Mouse (Mus musculus) adrenal gland, postnatal 25 days (tissue): ENCODE measurements around the gene Ube2t. TPM values are rescaled to one million over a fixed set of nuclear protein-coding genes. Genes with fewer than 3 reads are reported as not detected.

Experiments
- DNase-seq: peaks from one replicate; pipeline ENCODE4 v3.0.0; 2021; ENCODE audit warnings: mixed read lengths
- total RNA-seq: library from RNA; stranded (reverse); gene quantifications from 2 replicates; pipeline ENCODE4 v1.2.3, GENCODE M21; 2021

The Ube2t gene
- total RNA-seq, 1 experiment from 2014 or later, result 3.9 TPM

DNA sequence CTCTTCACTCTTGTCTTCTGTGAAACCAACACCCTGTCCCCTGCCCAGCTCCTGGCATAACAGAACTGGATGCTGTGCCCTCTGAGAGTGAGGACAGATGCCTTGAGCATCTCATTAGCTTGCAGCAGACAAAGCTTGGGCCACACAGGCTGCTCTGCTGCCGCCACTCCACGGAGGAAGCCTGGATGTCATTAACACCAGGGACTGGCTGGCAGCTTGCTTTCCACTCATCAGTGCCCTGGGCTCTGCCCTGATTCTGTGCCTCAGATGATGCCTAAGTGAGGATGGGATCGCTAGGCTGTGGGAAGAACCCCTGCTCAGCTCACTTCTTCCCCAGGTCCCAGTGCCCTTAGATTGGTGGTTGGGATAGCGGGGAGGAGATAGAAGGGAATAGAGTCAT, 33.1 kb downstream of the Ube2t start:
- DNase-seq, result no peak

DNA sequence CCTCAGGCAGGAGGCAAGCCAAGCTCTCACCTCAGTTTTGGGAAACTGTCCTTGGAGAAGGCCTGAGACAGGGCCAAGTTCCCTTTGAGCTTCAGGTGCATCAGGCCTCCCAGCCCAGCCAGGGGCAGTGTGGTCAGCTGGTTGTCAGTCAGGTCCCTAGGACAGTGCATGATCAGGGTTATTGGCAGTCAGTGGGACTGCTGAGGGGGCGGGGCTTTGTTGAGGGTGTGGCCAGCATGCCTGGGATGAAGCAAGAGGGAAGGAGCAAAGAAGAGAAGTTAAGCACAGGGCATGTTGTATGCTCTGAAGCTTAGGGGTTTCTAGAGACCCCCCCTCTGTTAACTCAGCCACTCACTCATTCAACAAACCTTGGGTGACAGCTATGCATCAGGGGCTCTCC, 33.6 kb downstream of the Ube2t start:
- DNase-seq, result no peak

GRCm38 (mm10) chr1:134996471-134996870, 34.1 kb downstream of the Ube2t start:
- no peak for DNase-seq

DNA sequence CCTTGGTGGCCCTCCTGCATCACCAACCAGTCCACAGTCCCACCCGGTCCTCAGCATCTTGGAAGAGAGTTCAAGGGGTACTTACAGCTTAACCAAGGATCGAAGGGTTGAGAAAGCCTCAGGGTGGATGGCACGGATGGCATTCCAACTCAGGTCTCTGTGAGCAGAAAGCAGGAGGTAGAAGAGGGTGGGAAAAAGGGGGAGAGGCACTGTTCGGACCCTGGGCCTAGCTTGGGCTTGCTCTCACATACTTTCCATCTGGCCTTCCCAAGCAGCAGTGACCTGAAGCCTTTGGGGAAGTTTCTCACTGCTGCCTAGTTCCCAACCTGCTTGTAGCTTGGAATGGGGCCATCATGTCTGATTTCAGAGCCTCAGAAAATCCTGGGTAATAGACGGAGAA, 35.2 kb downstream of the Ube2t start:
- DNase-seq, result no peak

GRCm38 (mm10) chr1:134998231-134998630, 35.9 kb downstream of the Ube2t start:
- DNase-seq, result no peak

- no peak for DNase-seq
Observed at GRCm38 (mm10) chr1:135000527-135000926, 38.2 kb downstream of the Ube2t start.

DNA sequence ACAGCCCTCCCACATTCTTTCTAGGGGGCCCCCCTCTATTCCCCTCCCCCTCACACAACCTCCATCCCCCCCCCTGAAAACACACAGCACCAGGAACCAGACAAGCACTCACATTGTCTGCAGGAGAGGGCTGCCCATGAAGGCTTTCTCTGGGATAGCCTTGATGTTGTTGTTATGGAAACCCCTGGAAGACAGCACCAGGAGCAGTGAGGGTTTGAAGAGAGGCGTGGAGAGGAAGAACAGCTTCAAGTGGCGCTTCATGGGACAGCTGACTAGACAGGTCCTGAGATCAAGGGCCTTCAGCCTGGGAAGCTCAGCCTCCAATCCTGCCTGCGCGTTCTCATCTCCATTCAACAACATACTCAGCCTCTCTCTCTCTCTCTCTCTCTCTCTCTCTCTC, 41.0 kb downstream of the Ube2t start:
- no peak for DNase-seq

DNA sequence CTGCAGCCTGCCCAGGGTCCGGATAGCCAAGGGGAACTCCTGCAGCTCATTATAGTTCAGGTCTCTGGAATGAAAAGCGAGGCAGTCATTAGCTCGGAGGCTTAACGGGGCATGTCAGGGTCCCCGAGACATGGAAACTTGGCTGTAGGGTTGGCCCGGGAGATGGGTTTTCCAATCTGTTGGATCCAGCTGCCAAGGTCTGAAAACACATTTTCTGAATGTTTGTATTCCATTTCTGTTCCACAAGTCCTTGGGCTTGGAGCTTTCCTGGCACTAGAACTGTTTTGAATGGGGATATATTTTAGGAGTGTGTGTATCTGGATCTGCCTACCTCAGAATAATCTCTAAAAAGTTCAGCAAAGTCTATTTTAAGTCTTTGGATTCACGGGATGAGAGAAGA, 43.3 kb downstream of the Ube2t start:
- no peak for DNase-seq

GRCm38 (mm10) chr1:135009833-135010232, 47.5 kb downstream of the Ube2t start:
- no peak for DNase-seq

- no peak for DNase-seq
Observed at GRCm38 (mm10) chr1:135011912-135012311, 49.5 kb downstream of the Ube2t start.

- no peak for DNase-seq
Observed at GRCm38 (mm10) chr1:135012472-135012871, 50.1 kb downstream of the Ube2t start.

GRCm38 (mm10) chr1:135014921-135015445, 52.6 kb downstream of the Ube2t start:
- no peak for DNase-seq

GRCm38 (mm10) chr1:135016907-135017655, 54.7 kb downstream of the Ube2t start:
- DNase-seq, result no peak

DNA sequence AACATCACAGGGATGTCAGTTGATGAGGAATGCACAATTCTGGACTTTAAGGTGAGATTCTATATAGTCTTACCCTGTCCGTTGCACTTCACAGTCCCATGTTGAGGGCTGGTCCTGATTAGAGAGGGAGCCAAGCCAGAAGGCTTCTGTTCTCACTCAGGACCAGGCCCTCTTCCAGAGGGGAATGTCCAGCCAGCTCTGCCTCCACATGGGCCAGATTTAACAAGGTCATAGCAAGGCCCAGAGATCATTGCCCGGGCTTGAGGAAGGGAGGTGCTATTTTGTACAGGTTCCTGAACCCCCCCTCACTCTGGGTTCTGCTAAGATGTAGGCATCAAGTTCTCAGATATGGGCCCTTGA, 55.3 kb downstream of the Ube2t start:
- DNase-seq, result no peak

DNA sequence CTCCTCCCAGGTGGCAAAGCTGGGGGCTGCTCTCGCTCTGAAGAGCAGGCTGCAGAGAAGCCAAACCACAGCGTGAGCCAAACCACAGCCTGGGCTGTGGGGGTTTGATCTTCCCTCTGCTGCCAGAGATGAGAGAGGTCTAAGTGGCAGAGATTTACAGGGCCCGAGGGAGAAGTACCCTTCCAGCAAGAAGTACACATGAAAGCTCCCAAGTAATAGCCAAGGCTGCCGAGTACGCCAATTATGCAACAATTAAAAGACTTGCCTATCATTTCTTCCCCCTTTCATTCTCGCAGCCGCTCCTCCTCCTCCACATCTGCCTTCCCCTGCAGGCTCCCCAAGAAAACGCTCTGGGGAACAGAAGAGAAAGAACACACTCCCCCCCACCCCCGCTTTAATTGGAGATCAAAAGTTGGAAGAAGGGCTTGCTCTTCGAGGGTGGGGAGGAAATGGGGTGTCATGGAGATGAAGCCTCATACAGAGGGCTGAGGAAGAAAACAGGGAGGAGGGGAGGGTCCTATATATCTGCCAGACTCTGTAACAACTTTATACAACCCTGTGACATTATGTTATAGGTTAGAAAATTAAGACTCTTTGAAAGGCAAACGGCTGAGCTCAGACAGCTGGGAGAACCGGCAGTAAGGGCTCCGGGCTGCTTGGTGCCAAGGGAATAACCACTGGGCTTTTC, 56.9 kb downstream of the Ube2t start:
- DNase-seq, result no peak

DNA sequence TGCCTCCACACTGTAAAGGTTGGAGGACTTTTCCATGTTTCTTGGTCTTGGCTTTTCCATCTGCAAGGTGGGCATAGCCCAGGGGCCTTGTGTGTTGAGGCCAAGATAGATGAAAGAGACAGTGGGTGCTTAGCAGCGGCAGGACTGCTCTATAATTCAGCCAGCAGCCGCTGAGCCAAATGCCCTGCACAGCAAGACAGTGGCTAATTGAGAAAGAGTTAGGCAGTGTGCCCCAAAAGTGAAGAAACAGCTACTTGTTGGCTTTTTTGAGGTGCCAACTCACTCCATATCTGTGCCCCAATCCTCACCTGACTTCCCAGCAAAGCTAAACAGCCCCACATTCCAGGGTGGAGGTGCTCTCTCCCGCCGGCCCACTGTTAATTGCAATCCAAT, 57.4 kb downstream of the Ube2t start:
- DNase-seq, result no peak

DNA sequence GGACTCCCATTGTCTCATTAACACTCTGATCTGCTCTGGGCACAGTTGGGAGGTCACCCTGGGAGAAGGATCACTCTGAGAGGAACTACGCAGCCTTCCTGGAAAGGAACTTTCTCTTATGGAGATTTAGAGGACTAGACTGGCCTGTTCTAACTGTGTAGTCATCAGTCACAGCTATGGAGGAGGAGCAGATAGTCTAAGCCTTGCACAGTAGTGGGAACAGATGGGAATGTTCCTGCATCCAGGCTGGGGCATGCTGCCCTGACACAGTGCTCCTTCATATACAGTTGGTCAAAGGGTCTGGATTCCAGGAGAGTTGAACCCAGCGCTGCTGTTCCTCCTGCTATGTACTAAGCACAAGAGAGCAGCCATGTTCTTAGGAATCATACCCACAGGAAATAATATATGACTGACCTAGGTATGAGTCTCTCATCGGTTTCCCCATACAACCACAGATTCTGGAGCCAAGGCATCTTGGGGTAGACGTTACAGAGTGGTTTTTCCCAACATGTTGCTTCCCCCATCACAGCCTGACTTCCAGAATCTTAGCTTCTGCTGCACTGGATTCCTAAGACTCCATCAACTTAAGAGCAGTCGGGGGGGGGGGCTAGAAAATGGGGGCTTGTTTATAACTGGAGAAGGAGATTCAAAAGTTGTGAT, 58.0 kb downstream of the Ube2t start:
- no peak for DNase-seq

DNA sequence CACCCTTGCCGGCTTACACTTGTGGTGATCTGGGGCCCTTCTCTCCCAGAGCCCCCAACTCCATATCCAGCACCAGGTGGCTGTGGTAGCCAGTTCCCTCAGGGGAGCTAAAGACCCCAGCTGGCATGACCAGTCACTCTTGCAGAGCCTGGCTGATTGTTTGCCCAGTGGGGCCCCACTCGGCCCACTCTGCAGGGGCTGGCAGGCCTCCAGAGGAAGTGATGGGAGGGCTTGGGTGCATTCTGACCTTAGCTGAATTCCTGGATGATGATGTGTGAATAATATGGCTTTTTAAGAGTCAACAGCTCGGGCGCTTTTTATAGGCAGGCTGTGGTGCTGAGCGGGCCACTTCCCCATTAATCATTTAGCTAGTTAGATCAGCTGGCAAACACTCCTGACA, 58.6 kb downstream of the Ube2t start:
- DNase-seq, result no peak

DNA sequence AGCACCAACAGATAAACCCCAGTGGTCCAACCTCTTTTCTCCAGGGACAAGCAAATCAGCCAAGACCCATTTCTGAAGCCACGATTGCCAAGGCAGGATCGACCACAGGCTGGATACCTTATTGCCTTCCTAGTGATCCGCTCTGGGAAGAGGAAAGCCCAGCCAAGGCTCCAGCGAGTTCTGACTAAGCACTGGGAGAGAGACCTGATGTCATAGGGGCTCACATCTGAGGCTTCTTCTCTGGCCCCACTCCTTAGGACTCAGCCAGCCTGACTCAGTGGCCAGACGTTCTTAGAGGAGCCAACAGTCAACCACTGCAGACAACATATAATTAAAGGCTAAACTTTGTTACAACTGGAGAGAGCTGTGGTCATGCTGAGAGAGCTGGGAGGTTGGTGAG, 59.6 kb downstream of the Ube2t start:
- no peak for DNase-seq

DNA sequence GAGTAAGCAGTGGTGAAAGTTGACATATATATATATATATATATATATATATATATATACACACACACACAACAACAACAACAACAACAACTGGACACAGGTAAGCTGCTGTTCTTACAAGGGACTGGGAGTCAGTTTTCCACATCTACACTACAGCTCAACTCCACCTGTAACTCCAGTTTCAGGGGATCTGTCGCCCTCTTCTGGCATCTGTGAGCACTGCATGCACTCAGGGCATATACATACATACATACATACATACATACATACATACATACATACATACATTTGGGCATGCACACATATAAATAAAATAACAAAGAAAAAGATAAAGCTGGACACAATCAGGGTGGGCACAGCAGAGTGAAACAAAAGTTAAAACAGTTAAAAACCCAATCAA, 61.2 kb downstream of the Ube2t start:
- DNase-seq, result no peak
